ENCODE assay signal across 8 mouse cellular contexts in the genomic region with DNA sequence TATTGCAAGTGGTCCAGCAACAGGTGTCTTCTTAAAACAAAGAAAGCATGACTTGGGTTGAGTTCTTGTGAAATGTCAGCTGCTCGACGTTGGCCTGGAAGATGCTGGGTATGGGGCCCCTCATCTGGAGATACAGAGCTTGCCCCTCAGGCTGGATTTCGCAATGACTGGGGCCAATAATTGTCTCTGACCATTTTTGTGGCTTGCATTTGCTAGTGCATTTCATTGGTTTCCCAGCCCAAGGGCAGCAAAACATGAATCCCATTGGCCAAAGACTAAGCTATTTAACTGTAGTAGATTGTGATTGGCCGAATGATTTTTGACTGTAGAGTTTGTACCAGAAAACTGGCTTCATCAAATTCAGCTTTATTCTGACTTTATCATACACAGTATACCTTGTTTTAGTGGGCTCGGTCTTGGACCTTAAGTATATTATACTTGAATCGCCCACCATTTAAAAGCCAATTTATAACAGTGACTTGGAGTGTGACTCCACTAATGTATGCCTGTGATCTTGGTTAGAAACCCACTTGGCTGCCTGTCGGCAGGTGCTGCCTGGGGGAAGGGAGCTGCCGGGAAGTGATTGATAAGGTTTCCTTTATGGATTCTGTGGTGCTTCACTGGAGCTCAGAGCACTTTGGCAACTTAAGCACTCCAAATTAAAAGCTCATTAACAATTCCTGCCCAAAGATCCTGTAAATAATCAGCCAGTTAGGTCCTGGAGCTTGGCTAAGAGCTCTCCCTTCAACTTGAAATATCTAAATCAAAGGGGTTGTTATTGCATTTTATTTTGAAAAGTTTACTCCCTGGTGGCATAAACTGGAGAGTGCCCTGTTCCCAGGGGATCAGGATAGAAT. TPM values are rescaled to one million over a fixed set of nuclear protein-coding genes. Genes with fewer than 3 reads are reported as not detected.
DNase-seq lines count a peak whose midpoint lies in the region; ATAC-seq and TF ChIP-seq lines count a peak whose summit lies in the region.

No protein-coding gene starts in this region.

- 0 out of 2 replicates have a peak, but pooled peaks cover 3% of the 10 kb centered on the region for H3K36me3 ChIP-seq in lung, embryonic 14.5 days (ENCODE audit: insufficient read depth)
- 0 out of 2 replicates have a peak, but pooled peaks cover 3% of the 10 kb centered on the region for H3K36me3 ChIP-seq in kidney, embryonic 16.5 days (ENCODE audit: insufficient read depth, low read length)
- H3K36me3 ChIP-seq in midbrain, postnatal 0 days (ENCODE audit: insufficient read depth, low read length), result no peaks in the 10 kb centered on the region

- H3K9me3 ChIP-seq in lung, embryonic 14.5 days (ENCODE audit: low read depth, low read length), result no peaks in the 10 kb centered on the region
- H3K9me3 ChIP-seq in kidney, embryonic 16.5 days (ENCODE audit: low read length), result no peaks in the 10 kb centered on the region
- H3K9me3 ChIP-seq in midbrain, postnatal 0 days (ENCODE audit: low read length), result no peaks in the 10 kb centered on the region

- no peak overlapping the region for H3K27ac ChIP-seq in lung, embryonic 14.5 days (ENCODE audit: low read depth)
- no peak overlapping the region for H3K27ac ChIP-seq in embryonic fibroblast, embryonic 13.5 days (ENCODE audit: insufficient read depth, low read length)
- H3K27ac ChIP-seq in kidney, embryonic 16.5 days (ENCODE audit: low read length), result no peak overlapping the region
- peak overlapping the region; percentile 82; the same call in 1 of the 2 replicates for H3K27ac ChIP-seq in midbrain, postnatal 0 days (ENCODE audit: low read depth, low read length)

- ATAC-seq in lung, embryonic 14.5 days (ENCODE audit: insufficient read depth), result no peak
- no peak for ATAC-seq in kidney, embryonic 16.5 days (ENCODE audit: low FRiP score, low TSS enrichment)
- ATAC-seq in midbrain, postnatal 0 days (ENCODE audit: low FRiP score), result no peak

- peak overlapping the region; percentile 85 for H3K4me2 ChIP-seq in lung, embryonic 14.5 days
- H3K4me2 ChIP-seq in kidney, embryonic 16.5 days (replicated peaks; ENCODE audit: low read depth, low read length), result peak overlapping the region; percentile 73
- peak overlapping the region; percentile 91 for H3K4me2 ChIP-seq in midbrain, postnatal 0 days (ENCODE audit: low read depth, low read length, poor library complexity, severe bottlenecking)

- H3K4me3 ChIP-seq in lung, embryonic 14.5 days (ENCODE audit: low read depth, low read length), result peak overlapping the region; percentile 90
- peak overlapping the region; percentile 80 for H3K4me3 ChIP-seq in embryonic fibroblast, embryonic 13.5 days (ENCODE audit: insufficient read depth, low read length)
- H3K4me3 ChIP-seq in kidney, embryonic 16.5 days (ENCODE audit: low read length), result peak overlapping the region; percentile 97
- peak overlapping the region; percentile 99 for H3K4me3 ChIP-seq in midbrain, postnatal 0 days (ENCODE audit: low read depth, low read length)

- H3K9ac ChIP-seq in lung, embryonic 14.5 days, result peak overlapping the region; percentile 86
- peak overlapping the region; percentile 92 for H3K9ac ChIP-seq in kidney, embryonic 16.5 days (replicated peaks; ENCODE audit: low read length)
- peak overlapping the region; percentile 91; the same call in 1 of the 2 replicates for H3K9ac ChIP-seq in midbrain, postnatal 0 days (replicated peaks; ENCODE audit: low read length, poor library complexity, severe bottlenecking)

- no peaks in the 10 kb centered on the region for H3K27me3 ChIP-seq in lung, embryonic 14.5 days (ENCODE audit: insufficient read depth, low read length)
- H3K27me3 ChIP-seq in kidney, embryonic 16.5 days (ENCODE audit: insufficient read depth, low read length), result no peaks in the 10 kb centered on the region
- H3K27me3 ChIP-seq in midbrain, postnatal 0 days (ENCODE audit: insufficient read depth, low read length), result no peaks in the 10 kb centered on the region

- DNase-seq in lung, embryonic 14.5 days, result peak; percentile 56
- no peak for DNase-seq in lung, postnatal 14 days
- DNase-seq in midbrain, postnatal 0 days (ENCODE audit: low spot score), result peak; percentile 52
- no peak for DNase-seq in layer of hippocampus, postnatal 25 days (ENCODE audit: extremely low spot score in 1 of 2, low spot score in 1 of 2)
- no peak for DNase-seq in B cell, adult 2 months
- DNase-seq in layer of hippocampus, adult 9-11 months, result no peak

- H3K4me1 ChIP-seq in lung, embryonic 14.5 days (ENCODE audit: insufficient read depth), result peaks cover 9% of the 10 kb centered on the region
- H3K4me1 ChIP-seq in embryonic fibroblast, embryonic 13.5 days (ENCODE audit: control insufficient read depth, insufficient read depth, low read length), result no peaks in the 10 kb centered on the region
- peaks cover 21% of the 10 kb centered on the region for H3K4me1 ChIP-seq in kidney, embryonic 16.5 days (ENCODE audit: insufficient read depth, low read length)
- H3K4me1 ChIP-seq in midbrain, postnatal 0 days (ENCODE audit: insufficient read depth, low read length), result peaks cover 13% of the 10 kb centered on the region; the same call in 1 of the 2 replicates

- TF ChIP-seq CTCF in lung, embryonic 14.5 days (IDR thresholded peaks at IDR 0.05; ENCODE audit: low read depth), result no peak
- no peak for TF ChIP-seq CTCF in embryonic fibroblast, embryonic 13.5 days (IDR thresholded peaks at IDR 0.05; ENCODE audit: borderline replicate concordance, insufficient read depth, low read length)
- TF ChIP-seq CTCF in midbrain, postnatal 0 days (IDR thresholded peaks at IDR 0.05), result no peak

- no peak for TF ChIP-seq POLR2A in embryonic fibroblast, embryonic 13.5 days (IDR thresholded peaks at IDR 0.05; ENCODE audit: low read depth, low read length)

- 31% methylated on average over 8 of the region's 8 CpGs for WGBS in lung, embryonic 14.5 days
- 40% methylated on average over 8 of the region's 8 CpGs for WGBS in kidney, embryonic 16.5 days
- 64% methylated on average over 8 of the region's 8 CpGs for WGBS in midbrain, postnatal 0 days

RNA-seq across cellular contexts. Expression of gene Eri3, which starts 1.2 kb away (rescaled TPM):
- 159 and 173 TPM in 2 replicates for polyA plus RNA-seq in lung, embryonic 14.5 days (2014; fragmentation: Nextera tagmentation; extraction: Ambion mirVana)
- polyA plus RNA-seq in embryonic fibroblast, embryonic 13.5 days (2011; ENCODE audit: insufficient read length, low read depth, missing spikeins), result 60.8 and 67.3 TPM in 2 replicates
- 129 and 131 TPM in 2 replicates for polyA plus RNA-seq in kidney, embryonic 16.5 days (2015; fragmentation: Nextera tagmentation; extraction: Ambion mirVana)
- total RNA-seq in midbrain, postnatal 0 days (2014; rRNA removed), result 275 and 291 TPM in 2 replicates
- 323 and 326 TPM in 2 replicates for polyA plus RNA-seq in midbrain, postnatal 0 days (2015; fragmentation: Nextera tagmentation; extraction: Ambion mirVana)
- 100 to 1,000 TPM; 199 to 226 TPM for total RNA-seq in layer of hippocampus, postnatal 25 days (2021)

RNA-seq across cellular contexts. Expression of gene Rnf220, which starts 54.5 kb away (rescaled TPM):
- polyA plus RNA-seq in lung, embryonic 14.5 days (2014; fragmentation: Nextera tagmentation; extraction: Ambion mirVana), result 65.4 and 76.1 TPM in 2 replicates
- 43.0 and 47.7 TPM in 2 replicates for polyA plus RNA-seq in embryonic fibroblast, embryonic 13.5 days (2011; ENCODE audit: insufficient read length, low read depth, missing spikeins)
- 71.5 and 76.0 TPM in 2 replicates for polyA plus RNA-seq in kidney, embryonic 16.5 days (2015; fragmentation: Nextera tagmentation; extraction: Ambion mirVana)
- 174 and 192 TPM in 2 replicates for total RNA-seq in midbrain, postnatal 0 days (2014; rRNA removed)
- 115 and 122 TPM in 2 replicates for polyA plus RNA-seq in midbrain, postnatal 0 days (2015; fragmentation: Nextera tagmentation; extraction: Ambion mirVana)
- 100 to 1,000 TPM; 169 to 188 TPM for total RNA-seq in layer of hippocampus, postnatal 25 days (2021)

Comparison
In these comparisons a context has a peak if more than half of its experiments do, and no peak if none do; other contexts are left out.
1. DNase-seq: peak in lung, embryonic 14.5 days (single experiment) and midbrain, postnatal 0 days (single experiment); none in lung, postnatal 14 days (single experiment), layer of hippocampus, postnatal 25 days (0 of 2), B cell, adult 2 months (0 of 2) and layer of hippocampus, adult 9-11 months (single experiment).
2. Peak in every context shown above with its lines, with median percentiles within 50 percentile points of each other: H3K4me2 ChIP-seq, H3K4me3 ChIP-seq and H3K9ac ChIP-seq.